Mouse (Mus musculus) cerebellum, postnatal 10 days (tissue): ENCODE results near the gene Oasl1.

Experiments
- DNase-seq, 2 experiments: peaks; one replicate each; pipeline ENCODE4 v3.0.0; 2021; ENCODE audit warnings: mixed read lengths in 2 of 2

Oasl1 gene

DNA sequence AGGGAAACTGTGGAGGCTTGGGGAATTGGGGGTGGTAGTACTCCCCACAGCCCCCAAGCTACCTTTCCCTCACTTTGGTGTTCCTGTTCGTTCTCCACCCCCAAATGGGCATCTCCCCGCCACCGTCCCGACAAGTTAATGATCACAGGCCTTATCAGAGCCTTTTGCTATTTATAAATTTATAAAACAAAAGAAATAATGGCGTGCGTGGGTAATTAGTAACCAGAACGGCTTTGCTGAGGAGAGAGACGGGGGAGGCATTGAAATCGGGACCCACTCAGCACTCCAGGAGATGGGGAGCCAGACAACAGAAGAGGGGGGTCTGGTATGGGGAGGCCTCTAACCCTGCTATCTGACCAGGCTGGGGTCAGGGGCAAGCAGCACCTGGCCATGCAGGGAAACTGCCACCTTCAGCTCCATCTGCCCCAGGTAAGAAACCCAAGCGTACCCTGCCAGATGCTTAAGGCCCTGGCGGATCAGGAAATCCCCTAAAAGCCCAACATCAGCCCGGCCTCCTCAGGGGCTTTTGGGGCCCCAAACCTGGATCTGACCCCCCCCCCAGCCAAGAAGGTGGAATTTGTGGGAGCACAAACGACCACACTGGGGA lies 46.7 kb downstream of the Oasl1 start:
- no peak for DNase-seq

DNA sequence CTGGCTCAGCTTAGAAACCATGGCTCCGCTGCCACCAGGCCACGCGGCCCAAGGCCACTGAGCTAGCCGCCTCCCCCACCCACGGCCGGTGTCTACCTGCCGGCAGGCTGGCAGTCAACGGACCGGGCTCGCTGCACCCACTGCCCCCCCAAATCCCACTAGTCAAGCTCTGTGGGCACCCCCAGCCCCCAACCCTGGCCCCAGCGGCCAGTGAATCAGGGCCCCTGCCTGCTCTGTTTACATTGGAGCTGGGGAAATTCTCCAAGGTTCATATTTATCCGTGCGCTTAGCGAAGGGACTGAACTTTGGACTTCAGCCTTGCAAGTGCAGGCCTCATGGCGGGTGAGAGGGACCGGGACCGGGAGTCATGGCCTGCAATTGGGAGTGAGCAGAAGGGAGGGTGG lies 47.8 kb downstream of the Oasl1 start, which contains the start of gene Hnf1a:
Gene Hnf1a (minus strand): TSS at position 271 of the 404 bp plus-strand sequence.
- DNase-seq = no peak

DNA sequence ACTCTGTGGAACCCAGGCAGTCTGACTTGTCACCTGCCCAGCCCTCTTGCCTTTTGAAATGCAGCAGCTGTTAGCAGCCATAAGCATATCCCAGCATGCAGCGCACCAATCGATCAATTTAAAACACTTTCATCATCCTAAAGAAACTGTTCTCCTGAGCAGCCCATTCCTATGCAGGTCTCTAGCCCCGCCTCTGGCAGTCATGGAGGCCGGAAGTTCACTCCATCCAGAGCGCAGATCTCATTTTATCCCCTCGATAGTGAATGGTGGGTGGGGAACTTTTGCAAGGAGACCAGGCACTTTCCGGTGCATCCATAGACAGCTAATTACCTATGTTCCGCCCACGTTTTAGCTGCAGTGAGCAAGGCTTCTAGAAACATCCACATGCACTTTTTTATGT lies 49.2 kb downstream of the Oasl1 start:
- DNase-seq = no peak

DNA sequence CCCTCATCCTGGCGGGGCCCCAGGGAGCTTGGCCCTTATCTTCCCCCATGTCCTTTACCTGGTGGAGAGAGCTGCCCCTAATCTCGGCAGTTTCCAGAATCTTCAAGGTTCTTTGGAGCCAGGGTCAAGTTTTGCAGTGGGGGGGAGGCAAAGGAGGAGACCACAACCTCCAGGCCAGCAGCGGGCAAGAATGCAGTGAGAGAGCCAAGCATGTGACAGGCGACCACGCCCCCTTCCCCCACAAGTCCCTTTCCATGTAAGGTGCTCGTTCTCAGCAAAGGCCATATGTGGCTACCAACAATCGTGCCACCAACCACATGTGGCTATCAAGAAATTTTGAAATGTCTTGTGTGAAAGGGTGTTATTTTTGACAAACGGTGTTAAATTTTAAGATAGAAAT lies 50.1 kb downstream of the Oasl1 start:
- DNase-seq = no peak

DNA sequence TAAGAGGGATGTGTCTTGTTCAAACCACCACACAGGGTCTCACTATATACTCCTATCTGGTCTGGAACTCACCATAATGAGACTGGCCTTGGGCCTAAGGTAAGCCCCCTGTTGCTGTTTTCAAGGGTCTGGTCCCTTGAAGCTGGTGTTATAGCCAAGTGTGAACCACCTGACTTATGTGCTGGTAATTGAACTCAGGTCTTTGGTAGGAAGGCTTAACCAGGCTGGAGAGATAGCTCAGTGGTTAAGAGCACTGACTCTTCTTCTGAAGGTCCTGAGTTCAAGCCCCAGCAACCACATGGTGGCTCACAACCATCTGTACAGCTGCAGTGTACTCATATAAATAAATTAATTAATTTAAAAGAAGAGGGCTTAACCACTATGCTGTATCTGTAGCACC lies 53.9 kb downstream of the Oasl1 start:
- no peak for DNase-seq

DNA sequence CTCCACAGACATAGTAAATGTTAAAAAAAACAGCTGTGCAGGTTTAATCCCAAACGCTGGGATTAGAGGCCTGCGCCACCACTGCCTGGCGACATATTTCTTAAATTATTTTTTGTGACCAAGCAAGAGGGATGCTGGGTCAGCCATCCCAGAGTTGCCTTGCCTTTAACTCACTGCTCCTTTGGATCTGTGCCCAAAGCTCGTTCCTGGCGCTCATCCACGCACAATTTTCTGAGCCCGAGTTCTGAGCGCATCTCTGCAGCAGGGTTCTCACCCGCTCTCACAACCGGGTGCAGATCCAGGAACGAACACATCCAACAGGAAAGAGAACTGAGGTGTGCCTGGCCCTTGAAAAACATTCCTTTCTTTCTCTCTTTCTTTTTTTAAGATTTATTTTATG lies 55.4 kb downstream of the Oasl1 start:
- DNase-seq = peak; percentile 67 to 70

DNA sequence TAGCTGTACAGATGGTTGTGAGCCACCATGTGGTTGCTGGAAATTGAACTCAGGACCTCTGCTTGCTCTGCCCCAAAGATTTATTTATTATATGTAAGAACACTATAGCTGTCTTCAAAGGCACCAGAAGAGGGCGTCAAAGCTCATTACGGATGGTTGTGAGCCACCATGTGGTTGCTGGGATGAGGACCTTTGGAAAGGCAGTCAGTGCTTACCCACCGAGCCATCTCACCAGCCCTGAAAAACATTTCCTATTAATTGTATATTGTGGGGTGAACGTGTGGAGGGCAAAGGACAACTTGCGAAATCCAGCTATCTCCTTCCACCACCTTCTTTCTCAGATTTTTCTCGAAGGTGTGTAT lies 55.8 kb downstream of the Oasl1 start:
- peak; percentile 41 to 56 for DNase-seq

DNA sequence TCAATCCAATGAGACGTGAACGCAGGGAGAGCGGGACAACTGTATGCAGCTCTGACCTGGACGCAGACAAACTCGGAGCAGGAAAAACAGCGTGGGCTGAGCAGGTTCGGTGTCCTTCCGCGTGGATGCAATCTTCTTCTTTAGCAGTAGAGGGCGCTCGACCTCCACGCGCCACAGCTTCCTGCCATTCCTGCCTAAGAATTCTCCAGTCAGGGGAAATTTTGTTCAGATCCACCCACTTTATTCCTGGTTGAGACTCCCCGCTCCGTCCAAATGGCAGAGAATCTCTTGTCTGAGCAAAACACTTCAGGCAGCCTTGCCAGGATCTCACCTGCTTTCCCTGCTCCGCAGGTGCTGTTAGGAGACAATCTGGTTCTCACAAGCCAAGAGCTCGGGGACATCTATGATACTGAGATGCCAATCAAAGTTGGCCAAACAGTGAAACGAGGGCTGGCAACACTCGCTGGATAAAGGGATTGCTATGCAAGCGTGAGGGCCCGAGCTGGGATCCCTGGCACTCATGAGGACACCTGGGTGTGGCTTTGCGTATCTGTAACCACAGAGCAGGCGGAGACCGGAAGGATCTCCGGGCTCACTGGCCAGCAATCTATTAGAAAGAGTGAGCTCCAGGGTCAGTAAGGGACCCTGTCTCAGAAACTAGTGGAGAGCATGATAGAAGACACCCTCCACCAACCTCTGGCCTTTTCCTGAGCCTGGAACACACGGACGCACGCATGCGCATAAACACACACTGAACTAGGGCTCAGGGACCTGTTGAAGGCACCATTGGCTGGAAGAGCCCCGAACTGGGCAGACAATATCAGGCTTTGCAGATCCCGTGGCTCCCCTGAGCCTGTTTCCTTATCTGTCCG lies 56.4 kb downstream of the Oasl1 start:
- peak; percentile 83 to 85 for DNase-seq

DNA sequence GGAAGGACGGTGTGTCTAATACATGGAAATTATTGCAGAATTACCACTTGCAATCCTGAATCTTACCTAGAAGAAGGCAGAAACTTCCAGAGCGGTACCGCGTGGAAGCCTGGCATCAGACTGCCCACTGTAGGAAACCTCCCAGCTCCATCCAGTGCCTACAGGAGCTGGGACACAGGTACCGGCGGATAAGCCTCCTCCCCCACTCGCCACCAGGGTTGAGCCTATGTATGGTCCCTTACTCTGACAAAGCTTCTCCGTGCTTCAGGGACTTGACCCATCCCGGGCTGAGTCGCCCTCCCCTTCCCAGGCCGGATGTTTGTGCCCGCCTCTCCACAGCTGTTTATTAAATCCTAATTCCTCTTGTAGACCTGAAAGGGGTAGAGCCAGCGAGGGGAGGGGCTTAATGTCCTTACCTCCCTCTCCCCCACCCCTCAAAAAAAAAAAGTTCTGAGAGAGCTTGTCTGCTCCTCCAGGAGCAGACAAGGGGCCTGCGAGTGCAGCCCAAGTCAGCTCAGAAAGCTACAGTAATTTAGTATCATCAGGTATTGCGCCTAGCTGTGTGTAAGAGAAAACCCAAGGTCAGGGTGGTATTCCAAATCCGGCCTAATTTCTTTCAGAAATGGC lies 57.2 kb downstream of the Oasl1 start:
- DNase-seq = no peak

DNA sequence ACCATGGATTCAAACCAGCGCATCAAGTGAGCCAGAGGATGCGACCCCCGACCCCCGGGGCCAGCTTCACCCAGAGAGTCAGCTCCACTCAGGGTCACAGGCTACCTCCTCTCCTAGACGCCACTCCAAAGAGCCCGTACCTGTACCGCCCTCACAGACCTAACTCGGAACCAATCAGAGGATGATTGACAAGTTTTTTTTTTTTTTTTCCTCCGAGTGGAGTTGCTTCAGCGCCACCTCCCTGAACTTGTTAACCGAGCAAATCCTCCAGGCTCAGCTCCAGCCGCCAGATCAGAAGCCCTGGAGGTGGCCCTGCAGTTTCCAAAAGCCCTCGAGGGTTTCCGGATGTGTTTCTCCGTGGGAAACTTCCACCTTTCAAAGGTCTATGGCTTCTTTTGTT lies 59.0 kb downstream of the Oasl1 start:
- DNase-seq = no peak

DNA sequence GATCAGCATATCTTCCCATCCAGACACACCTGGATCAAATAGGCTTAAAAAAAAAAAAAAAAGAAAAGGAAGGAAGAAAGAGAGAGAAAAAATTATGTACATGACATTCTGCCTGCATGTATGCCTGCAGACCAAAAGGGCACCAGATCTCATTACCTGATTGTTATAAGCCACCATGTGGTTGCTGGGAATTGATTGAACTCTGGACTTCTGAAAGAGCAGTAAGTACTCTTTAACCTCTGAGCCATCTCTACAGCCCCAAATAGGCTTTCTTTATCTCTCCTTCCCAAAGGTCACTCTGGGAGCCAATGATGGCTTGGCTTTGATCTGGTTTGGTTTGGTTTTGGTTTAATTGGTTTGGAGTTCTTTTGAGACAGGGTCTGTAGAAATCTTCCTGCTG lies 62.0 kb downstream of the Oasl1 start:
- no peak for DNase-seq
